Mouse (Mus musculus): Measurements from ENCODE around the gene Sacs. TPM values are rescaled to one million over a fixed set of nuclear protein-coding genes. Genes with fewer than 3 reads are reported as not detected.

The Sacs gene
- polyA plus RNA-seq, 1 experiment from 2014 or later = 0.95 TPM

DNA sequence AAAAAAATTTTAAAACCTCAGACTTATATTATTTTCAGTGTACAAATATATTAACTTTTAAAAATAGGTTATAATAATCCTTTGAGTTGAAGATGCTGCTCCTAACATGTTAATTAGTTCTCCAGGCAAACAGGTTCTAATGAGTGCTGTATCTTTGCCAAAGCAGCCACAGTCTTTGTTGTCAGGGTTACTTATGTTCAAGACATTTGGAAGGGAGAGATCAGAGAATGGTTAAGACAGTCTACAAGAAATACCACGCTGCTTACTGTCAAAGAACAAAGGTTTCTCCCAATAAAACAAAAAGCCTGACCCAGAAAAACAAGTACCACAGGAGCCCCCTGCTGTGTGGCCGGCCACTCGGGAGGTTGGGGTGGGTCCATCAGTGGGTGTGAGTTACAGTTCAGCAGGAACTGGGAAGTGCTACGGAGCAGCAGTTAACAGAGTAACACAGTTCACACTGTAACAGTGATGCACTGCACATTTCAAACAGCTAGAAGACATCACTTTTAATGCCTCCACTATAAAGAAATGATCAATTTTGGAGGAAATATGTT, 98.9 kb downstream of the Sacs start:
- 26% methylated on average over 4 of the region's 4 CpGs for WGBS
- no peak for ATAC-seq (ENCODE audit: low FRiP score, low TSS enrichment)
- TF ChIP-seq EP300 (optimal IDR thresholded peaks at IDR 0.05) (no peak), CTCF (IDR thresholded peaks at IDR 0.05; ENCODE audit: low read depth) (no peak)
- Histone ChIP-seq H3K27ac (replicated peaks) (no peak overlapping the region), H3K36me3 (ENCODE audit: control insufficient read depth, insufficient read depth, low read length) (no peaks in the 10 kb centered on the region), H3K9me3 (ENCODE audit: control insufficient read depth, low read length) (no peaks in the 10 kb centered on the region), H3K4me1 (replicated peaks; ENCODE audit: control insufficient read depth, insufficient read depth) (no peaks in the 10 kb centered on the region), H3K4me3 (ENCODE audit: low read depth, low read length) (no peak overlapping the region), H3K9ac (ENCODE audit: low read length) (no peak overlapping the region), H3K27me3 (ENCODE audit: control insufficient read depth, insufficient read depth, low read length) (no peaks in the 10 kb centered on the region), H3K4me2 (replicated peaks; ENCODE audit: low read depth) (no peak overlapping the region)
- DNase-seq (ENCODE audit: low spot score) = no peak

- TF ChIP-seq CTCF (IDR thresholded peaks at IDR 0.05; ENCODE audit: low read depth) = no peak
- no peak for TF ChIP-seq EP300 (optimal IDR thresholded peaks at IDR 0.05)
- ATAC-seq (ENCODE audit: low FRiP score, low TSS enrichment) = peak; percentile 77; the same call in 1 of the 2 replicates
- 35% methylated on average over 9 of the region's 9 CpGs for WGBS
- no peak overlapping the region for H3K4me2 ChIP-seq (replicated peaks; ENCODE audit: low read depth)
- H3K27me3 ChIP-seq (ENCODE audit: control insufficient read depth, insufficient read depth, low read length) = no peaks in the 10 kb centered on the region
- no peaks in the 10 kb centered on the region for H3K4me1 ChIP-seq (replicated peaks; ENCODE audit: control insufficient read depth, insufficient read depth)
- no peaks in the 10 kb centered on the region for H3K36me3 ChIP-seq (ENCODE audit: control insufficient read depth, insufficient read depth, low read length)
- no peak overlapping the region for H3K4me3 ChIP-seq (ENCODE audit: low read depth, low read length)
- peak overlapping the region; percentile 56 for H3K27ac ChIP-seq (replicated peaks)
- no peak for DNase-seq (ENCODE audit: low spot score)
- H3K9ac ChIP-seq (ENCODE audit: low read length) = no peak overlapping the region
- no peaks in the 10 kb centered on the region for H3K9me3 ChIP-seq (ENCODE audit: control insufficient read depth, low read length)
Measured at GRCm38 (mm10) chr14:61238751-61239150, 100.5 kb downstream of the Sacs start.

GRCm38 (mm10) chr14:61242611-61243010, 104.4 kb downstream of the Sacs start:
- peak; percentile 68 for TF ChIP-seq CTCF (IDR thresholded peaks at IDR 0.05; ENCODE audit: low read depth)
- TF ChIP-seq EP300 (optimal IDR thresholded peaks at IDR 0.05) = no peak
- H3K27me3 ChIP-seq (ENCODE audit: control insufficient read depth, insufficient read depth, low read length) = no peaks in the 10 kb centered on the region
- H3K9ac ChIP-seq (ENCODE audit: low read length) = no peak overlapping the region
- no peaks in the 10 kb centered on the region for H3K4me1 ChIP-seq (replicated peaks; ENCODE audit: control insufficient read depth, insufficient read depth)
- H3K36me3 ChIP-seq (ENCODE audit: control insufficient read depth, insufficient read depth, low read length) = no peaks in the 10 kb centered on the region
- H3K27ac ChIP-seq (replicated peaks) = no peak overlapping the region
- no peak for DNase-seq (ENCODE audit: low spot score)
- no peaks in the 10 kb centered on the region for H3K9me3 ChIP-seq (ENCODE audit: control insufficient read depth, low read length)
- no peak overlapping the region for H3K4me3 ChIP-seq (ENCODE audit: low read depth, low read length)
- ATAC-seq (ENCODE audit: low FRiP score, low TSS enrichment) = no peak
- no peak overlapping the region for H3K4me2 ChIP-seq (replicated peaks; ENCODE audit: low read depth)
- WGBS = 34% methylated on average over 6 of the region's 6 CpGs

DNA sequence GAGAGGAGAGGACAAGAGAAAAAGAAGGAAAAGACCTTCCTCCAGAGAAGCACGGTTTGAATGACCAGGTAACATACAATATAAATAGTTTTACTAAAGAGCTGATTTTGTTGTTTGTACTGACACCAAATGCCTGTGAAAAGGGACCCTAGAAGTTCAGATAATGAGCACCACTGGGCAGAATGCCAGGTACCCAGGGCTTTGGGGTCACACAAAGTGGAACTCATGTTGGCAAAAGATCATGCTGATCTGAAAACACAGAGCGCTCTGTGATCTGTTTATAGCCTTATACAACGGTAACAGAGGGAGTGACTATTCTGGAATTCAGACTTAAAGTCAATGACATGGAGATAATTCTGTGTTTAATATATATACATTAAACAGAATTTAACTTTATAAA, 108.2 kb downstream of the Sacs start:
- 65% methylated on average over 3 of the region's 3 CpGs for WGBS
- no peak for DNase-seq (ENCODE audit: low spot score)
- no peak for TF ChIP-seq CTCF (IDR thresholded peaks at IDR 0.05; ENCODE audit: low read depth)
- no peak for TF ChIP-seq EP300 (optimal IDR thresholded peaks at IDR 0.05)
- Histone ChIP-seq H3K36me3 (ENCODE audit: control insufficient read depth, insufficient read depth, low read length) (no peaks in the 10 kb centered on the region), H3K27me3 (ENCODE audit: control insufficient read depth, insufficient read depth, low read length) (no peaks in the 10 kb centered on the region), H3K4me2 (replicated peaks; ENCODE audit: low read depth) (no peak overlapping the region), H3K4me1 (replicated peaks; ENCODE audit: control insufficient read depth, insufficient read depth) (no peaks in the 10 kb centered on the region), H3K9me3 (ENCODE audit: control insufficient read depth, low read length) (0 out of 2 replicates have a peak, but pooled peaks cover 2% of the 10 kb centered on the region), H3K4me3 (ENCODE audit: low read depth, low read length) (no peak overlapping the region), H3K9ac (ENCODE audit: low read length) (no peak overlapping the region), H3K27ac (replicated peaks) (no peak overlapping the region)
- no peak for ATAC-seq (ENCODE audit: low FRiP score, low TSS enrichment)

GRCm38 (mm10) chr14:61252596-61253388, 114.5 kb downstream of the Sacs start:
- Histone ChIP-seq H3K9ac (ENCODE audit: low read length) (no peak overlapping the region), H3K4me3 (ENCODE audit: low read depth, low read length) (no peak overlapping the region), H3K9me3 (ENCODE audit: control insufficient read depth, low read length) (0 out of 2 replicates have a peak, but pooled peaks cover 2% of the 10 kb centered on the region), H3K4me2 (replicated peaks; ENCODE audit: low read depth) (no peak overlapping the region), H3K4me1 (replicated peaks; ENCODE audit: control insufficient read depth, insufficient read depth) (no peaks in the 10 kb centered on the region), H3K27ac (replicated peaks) (no peak overlapping the region), H3K27me3 (ENCODE audit: control insufficient read depth, insufficient read depth, low read length) (no peaks in the 10 kb centered on the region), H3K36me3 (ENCODE audit: control insufficient read depth, insufficient read depth, low read length) (no peaks in the 10 kb centered on the region)
- DNase-seq (ENCODE audit: low spot score) (no peak), ATAC-seq (ENCODE audit: low FRiP score, low TSS enrichment) (no peak)
- 84% methylated on average over 15 of the region's 15 CpGs for WGBS
- TF ChIP-seq EP300 (optimal IDR thresholded peaks at IDR 0.05) (no peak), CTCF (IDR thresholded peaks at IDR 0.05; ENCODE audit: low read depth) (no peak)

DNA sequence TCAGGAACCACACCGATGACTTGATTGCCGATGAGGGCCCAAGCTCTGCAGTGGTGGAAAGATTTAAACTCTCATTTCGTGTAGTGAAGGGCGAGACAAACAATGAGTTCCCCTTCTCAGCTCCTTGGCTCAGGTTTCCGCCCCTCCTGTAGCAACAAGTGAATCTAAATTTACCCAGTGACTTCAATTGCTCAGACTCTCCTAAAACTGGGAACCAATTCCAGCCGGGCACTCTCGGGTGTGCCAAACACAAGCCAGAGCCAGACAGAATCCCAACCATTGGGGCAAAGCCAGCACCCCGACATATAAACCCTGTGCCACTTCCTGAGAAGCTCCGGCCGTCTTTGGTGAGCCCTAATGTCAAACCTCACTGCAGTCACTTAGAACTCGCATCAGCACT, 120.1 kb downstream of the Sacs start, which contains the start of gene Sgcg:
Gene Sgcg (minus strand): TSS at position 139 of the 400 bp plus-strand sequence.
- H3K27ac ChIP-seq (replicated peaks) = peak within 1 kb of the TSS; percentile 58
- no peaks in the 10 kb centered on the region for H3K27me3 ChIP-seq (ENCODE audit: control insufficient read depth, insufficient read depth, low read length)
- H3K9ac ChIP-seq (ENCODE audit: low read length) = no peak within 1 kb of the TSS
- 40% methylated on average over 11 of the region's 11 CpGs for WGBS
- DNase-seq (ENCODE audit: low spot score) (no peak), ATAC-seq (ENCODE audit: low FRiP score, low TSS enrichment) (no peak)
- H3K4me1 ChIP-seq (replicated peaks; ENCODE audit: control insufficient read depth, insufficient read depth) = no peaks in the 10 kb centered on the region
- no peak within 1 kb of the TSS for H3K4me2 ChIP-seq (replicated peaks; ENCODE audit: low read depth)
- no peaks in the 10 kb centered on the region for H3K36me3 ChIP-seq (ENCODE audit: control insufficient read depth, insufficient read depth, low read length)
- TF ChIP-seq CTCF (IDR thresholded peaks at IDR 0.05; ENCODE audit: low read depth) (no peak), EP300 (optimal IDR thresholded peaks at IDR 0.05) (no peak)
- no peaks in the 10 kb centered on the region for H3K9me3 ChIP-seq (ENCODE audit: control insufficient read depth, low read length)
- no peak within 1 kb of the TSS for H3K4me3 ChIP-seq (ENCODE audit: low read depth, low read length)
